Mouse (Mus musculus) T-helper 1 cell (primary cell): ENCODE data around the gene Epha4.

Source experiments
- in situ Hi-C: fragments of 300-600 bp; cut with MboI, MseI; formaldehyde crosslinking; loops from one replicate; pipeline ENCODE4 v1.15.1; 2025; ENCODE audit warnings: high pct_unique_total_duplicates

The Epha4 gene

DNA sequence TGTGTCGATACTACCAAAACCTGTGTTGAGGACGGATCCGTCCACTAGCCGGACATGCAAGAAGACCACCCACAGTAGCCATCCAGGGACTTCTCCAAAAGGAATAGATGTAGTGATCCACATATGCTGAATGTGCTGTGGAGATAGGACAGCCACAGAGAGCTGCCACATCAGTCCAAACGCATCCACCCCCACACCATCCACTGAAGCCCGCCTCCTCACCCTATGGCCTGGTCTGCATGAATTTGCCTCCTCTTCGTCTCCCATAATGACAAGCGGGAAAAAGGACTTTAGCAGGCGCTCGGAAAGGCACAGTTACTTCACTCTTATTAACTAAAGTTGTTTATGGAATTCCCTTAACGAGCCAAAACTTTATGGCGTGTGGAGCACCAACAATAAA is 68.5 kb downstream of the Epha4 start:
- in situ Hi-C loops: no loop called here

DNA sequence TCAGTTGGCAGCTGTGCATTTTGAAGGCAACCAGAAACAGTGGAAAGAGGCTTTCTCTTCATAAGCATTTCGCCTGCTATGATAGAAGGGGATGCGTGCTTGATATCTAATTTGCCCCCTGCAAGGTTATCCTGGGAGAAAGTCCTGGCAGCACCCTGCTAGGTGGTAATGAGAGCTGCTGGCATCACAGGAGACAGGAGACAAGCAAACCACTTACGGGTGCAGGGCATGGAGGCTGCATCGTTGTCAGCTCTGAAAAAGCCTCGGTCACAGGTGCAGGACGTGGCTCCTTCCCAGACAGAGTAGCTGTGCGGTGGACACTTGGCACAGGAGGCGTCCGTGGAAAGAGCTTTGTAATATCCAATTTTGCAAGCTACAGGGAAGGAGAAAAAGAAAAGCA is 70.2 kb downstream of the Epha4 start:
- in situ Hi-C loops: no loop called here

DNA sequence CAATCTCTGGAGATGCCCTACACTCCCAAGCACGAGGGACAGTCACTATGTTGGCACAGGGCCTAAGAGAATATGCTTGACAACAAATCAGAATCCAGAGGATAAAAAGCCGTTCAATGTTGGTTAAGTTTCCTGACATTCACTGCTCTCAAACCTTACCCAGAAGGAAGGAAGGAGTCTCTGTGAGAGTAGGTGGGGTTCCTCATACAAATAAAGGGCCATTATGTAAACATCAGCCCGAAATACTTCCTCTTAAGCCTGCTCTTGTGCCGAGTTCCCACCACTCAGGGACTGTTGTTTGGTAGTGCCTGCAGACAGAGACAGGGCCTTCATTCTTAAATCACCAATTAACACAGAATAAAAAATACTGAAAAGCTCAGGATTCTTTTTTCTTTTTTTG is 72.9 kb downstream of the Epha4 start:
- in situ Hi-C loops: no loop called here

DNA sequence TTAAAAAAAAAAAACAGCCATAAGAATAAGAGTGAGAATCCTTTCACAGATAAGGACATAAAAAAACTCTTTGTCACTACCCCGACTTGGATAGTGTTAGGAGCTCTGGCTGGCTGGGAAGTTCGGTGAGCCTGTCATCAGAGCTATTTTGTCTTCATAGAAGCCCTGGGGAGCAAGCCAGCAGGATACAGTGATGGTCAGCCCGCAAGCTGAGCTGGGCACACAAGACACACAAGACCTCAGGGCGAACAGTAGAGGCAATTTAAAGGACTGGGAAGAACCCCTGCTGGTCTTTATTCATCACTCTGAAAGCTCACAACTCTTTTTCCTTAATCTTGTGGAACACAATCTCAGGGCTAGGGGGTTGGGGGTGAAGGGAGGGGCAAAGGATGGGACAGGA is 73.5 kb downstream of the Epha4 start:
- in situ Hi-C loops: no loop called here

DNA sequence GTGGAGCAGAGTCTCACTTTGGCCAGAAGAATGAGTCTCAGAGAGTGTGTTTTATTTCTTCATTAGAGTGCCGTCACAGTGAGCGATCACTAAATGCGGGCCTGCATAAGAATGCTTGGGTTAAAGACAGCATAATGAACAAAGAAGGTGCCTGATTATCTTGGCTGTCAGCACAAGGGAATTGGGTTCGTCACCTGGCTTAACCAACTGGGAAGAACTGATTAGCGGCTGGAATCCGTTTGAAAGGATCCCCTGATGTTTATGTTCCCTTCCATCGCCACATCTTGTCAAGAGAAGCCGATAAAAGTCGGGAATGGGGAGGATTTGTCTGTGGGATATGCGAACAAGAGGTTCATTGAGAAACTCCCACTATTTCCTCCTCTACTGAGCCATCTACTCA is 74.4 kb downstream of the Epha4 start:
- in situ Hi-C loops: no loop called here

DNA sequence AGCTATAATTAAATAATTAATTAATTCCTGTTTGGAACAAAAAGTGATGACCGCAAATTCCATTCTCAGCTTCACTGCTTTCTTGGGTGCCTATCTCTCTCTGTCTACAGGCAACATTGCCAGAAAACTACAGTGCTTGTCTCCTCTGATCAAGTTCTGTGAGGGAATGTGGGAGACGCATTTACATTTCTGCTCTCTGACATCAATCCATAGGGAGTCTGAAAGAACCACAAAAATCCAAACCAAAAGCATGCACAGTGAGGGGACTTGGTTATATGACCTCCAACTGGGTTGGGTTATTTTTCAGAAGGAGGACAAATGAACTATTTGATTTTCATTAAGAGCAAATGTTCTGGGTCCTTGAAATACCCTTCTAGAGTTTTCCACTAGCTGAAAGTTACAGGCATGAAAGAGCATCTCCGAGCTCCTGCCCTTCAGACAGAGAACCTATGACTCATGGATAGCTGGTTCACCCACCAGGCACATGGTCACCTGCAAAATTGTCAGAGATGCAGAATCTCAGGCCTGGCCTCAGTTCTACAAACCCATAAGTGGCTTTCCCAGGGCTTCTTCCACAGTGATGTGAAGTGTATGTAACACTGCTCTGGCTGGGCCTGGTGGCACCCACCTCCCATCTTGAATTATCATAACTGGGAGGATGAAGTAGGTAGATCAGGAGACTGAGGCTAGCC is 75.4 kb downstream of the Epha4 start:
- in situ Hi-C loops: no loop called here

DNA sequence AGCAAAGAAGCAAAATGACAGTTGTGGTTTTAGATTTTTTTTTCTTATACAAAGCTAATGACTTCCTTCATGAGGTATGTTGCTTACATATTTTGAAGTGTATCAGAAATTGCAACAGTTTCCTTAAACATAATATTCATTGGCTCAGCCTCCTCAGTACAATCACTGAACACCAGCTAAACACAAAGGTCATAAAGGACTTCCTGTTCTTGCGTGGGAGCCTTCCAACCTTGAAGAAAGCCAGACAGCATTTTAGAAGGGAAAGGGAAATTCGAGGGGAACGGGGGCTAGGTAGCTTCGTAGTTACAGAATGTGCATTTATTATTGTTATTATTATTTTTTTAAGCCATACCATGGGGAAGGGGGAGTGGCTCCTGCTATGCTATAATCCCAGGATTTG is 76.2 kb downstream of the Epha4 start:
- in situ Hi-C loops: no loop called here

DNA sequence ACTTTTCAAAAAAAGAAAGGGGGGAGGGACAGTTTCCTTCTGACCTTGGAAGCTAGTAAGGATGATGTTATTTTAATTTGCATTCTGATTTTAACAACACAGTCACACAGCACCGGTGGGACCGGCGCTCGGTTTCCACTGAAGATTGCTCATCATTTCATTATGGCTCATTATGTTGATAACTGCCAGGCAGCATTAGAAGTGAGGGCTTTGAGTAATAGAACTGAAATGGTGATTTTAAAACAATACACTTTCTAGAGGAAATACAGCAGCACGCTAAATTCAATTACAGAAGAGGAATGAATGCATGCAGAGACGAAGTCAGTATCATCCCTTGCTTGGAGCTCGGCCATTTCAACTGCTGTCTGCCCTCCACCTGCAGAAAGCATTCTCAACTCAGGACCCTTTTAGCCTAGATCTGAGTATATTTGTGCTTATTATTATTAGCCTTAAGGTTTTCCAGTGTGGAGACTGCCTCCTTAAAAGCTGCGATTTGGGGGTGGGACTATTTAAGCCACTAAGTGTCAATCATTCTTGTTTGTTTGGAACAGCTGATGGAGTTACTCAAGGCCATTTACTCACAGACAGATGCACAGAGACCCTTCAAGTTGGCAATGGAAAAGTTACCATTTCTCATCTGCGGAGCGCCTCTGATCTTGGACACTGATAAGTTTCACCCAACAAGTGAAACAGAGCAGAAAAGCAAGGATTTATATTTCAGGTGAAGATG is 76.8 kb downstream of the Epha4 start:
- in situ Hi-C loops: no loop called here

DNA sequence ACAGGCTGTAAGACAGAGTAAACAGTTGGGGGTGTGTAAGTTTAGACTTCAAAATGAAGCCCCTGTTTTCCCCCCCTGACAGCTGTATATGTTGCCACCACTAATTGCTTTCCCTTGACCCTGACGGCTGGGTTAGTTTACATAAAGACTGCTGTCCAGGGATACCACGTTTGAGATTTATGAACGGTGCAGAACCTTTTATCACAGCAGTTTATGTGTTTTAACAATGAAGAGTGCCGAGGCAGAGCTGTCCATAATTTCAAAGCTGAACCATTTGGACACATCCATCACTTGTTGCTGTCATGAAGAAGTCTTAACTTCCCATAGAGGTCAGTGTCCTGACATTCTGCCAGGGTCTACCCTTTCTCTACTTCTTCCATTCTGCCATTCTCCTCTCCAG is 79.8 kb downstream of the Epha4 start:
- in situ Hi-C loops: no loop called here

DNA sequence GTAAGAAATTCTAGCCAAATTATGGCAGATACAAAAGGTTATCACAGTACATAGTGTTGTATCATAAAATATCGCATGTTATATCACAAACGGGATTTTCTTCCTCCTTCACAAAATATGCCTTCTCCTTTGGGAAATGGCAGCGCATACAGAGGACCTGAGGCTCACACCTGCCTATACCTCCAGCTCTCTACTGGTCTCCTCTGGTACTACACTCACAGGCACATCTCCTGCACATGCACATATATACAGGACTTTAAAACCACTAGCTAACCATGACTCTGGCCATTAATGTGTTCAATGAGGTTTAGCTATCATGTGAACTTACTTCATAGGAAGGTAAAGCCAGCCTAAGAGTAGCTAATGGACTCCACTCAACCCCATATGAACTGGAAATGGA is 81.7 kb downstream of the Epha4 start:
- in situ Hi-C loops: no loop called here

DNA sequence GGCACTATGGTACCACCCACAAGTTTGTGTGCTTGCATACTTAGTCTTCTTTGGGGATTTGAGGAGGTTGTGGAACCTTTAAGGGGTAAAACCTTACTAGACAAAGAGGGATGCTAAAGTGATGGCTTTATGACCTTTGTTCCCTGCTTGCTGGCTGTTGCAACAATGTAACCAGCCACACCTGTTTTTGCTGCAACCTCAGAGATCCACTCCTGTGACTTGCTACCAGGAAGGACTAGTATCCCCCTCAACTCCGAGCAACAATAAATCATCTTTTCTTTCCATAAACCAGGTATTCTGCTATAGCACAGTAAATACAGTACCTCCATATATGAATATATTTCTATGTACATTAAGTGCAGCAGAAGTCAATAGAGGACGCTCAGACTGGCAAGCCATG is 82.4 kb downstream of the Epha4 start:
- in situ Hi-C loops: no loop called here

DNA sequence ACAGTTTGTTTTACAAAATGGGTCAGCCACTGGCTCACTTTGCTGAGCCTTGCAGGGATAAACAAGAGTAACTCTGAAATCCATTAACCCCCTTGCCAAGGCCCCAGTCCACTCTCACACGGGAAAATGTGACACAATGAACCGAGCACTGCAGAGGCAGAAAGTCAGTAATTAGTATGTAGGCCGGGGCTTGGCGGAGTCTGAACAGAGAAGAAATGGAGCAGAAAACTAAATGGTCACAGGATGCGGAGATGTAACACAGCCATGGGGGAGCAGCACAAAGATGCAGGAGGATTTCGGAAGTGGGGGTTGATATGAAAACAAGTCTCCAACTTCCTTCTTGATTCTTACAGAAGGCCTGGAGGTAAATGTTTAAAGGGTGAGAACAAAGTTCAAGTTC is 85.7 kb downstream of the Epha4 start:
- in situ Hi-C loops: no loop called here

DNA sequence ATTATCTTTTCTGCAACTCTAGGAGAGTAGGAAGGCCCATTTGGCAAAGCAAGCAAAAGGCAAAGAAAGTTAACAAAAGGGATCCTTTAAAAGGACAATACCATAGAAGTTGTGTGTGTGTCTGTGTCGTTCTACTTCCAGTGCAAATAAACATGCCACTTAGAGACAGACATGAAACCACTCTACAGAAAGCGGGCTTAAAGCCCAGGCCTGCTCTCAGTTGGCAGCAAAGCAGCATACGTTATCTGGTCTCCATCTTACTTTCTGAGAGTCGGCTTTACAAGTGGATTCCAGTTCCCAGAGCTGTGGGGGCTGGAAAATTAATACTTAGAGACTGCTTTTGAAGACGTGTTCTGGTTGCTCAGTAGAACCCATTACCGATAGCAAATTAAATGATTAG is 87.9 kb downstream of the Epha4 start:
- in situ Hi-C loops: no loop called here

DNA sequence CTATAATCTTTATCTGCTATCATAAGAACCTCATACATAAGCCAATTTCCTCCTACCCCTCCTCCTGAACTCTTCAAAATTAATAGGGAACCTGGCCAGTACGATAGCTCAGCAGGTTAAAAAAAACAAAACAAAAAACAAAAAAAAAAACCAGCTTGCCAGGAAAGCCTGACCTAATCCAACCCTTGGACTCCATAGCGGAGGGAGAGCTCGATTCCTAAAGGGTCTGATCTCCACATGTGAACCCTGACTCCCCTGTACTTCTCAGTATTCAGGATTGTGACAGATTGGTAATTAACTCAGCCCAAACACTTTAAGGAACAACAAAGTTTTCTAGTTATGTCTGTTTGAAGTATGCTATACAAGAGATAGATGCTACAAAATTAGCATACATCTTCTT is 89.7 kb downstream of the Epha4 start:
- in situ Hi-C loops: no loop called here

DNA sequence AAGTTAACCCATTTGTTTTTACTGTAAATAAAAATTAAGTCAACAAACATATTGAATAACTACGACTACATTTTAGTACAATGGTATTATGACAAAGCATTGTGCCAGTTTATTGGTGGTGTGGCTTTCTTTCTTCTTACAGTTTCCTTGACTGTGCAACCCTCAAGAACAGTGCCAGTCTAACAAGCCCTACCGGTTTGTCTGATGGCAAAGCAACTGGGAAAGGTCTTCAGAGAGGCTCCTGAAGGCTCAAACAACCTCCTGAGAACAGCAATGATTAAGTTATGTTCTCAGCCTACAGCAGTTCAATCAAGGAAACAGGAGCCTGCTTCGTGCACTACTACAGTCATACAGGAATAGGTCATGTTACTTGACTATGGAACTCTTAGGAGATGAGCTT is 93.8 kb downstream of the Epha4 start:
- in situ Hi-C loops: no loop called here

DNA sequence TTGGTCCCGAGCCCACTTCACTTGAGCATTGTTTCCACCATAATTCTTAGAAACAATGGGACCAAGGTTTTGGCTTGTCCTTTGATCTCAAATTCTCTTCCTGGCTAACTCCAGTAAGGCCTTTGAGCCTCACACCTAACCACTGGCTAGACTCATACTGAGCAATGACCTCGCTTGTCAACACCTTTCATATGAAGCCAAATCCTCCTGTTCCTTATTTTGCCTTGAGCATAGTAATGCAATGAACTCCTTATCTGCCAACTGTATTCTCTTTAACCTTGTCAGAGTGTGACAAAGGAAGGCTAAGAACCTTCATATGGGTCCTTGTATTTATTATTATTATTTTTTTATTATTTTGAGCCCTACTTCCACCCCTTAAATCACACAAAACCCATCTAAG is 94.5 kb downstream of the Epha4 start:
- in situ Hi-C loops: no loop called here

DNA sequence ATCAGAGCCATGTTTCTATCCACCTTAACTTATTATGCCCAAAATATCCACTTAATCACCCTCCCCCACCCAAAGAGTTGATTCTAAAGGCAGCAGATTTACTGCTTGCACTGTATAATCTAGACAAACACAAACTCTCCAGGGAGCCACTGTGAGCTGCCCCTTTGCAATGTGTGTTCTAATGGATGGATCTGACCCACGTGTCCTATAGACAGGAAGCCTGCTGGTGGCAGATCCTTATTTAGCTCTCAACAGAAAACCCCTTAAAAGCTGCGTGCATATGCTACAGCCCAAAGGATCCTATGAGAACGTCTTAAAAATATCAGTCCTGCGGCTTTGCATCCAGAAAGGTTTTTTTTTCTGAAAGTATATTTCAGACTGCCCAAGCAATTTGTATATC is 98.0 kb downstream of the Epha4 start:
- in situ Hi-C loops: no loop called here

DNA sequence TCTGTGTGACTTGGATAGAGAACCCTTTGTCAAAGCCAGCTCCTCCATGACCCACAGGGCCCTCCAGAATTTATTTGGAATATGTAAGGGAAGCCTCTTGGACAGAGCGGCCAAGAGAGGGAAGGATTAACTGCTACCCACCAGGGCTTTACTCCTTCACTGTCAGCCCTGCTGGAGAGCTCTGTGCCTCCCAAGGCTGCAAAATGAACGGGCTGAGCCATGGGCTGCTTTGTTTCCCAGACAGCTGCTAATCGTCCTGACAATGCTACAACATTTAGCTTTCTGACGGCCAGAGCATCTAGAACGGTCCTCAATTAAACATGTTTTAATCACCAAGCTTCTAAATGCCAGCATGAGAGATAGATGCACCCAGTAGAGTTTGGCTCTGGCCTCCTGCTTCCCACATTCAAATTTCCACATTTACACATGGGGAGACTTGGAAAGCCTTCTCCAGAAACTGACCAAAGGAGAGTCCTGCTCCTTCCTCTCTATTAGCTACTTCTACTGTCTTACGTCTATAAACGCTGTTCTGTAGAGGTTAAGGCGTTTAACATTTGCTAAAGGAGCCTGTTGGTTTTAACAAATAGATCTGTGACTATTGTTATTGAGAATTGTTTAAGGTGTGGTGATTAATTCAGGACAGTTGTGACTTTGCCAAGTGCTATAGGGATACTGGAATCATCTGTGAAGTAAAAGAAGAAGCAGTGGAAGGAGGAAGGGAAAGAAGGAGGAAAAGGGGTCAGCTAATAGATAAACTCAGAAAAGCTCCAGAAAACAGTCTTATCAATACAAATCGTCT is 101.8 kb downstream of the Epha4 start:
- in situ Hi-C loops: no loop called here

DNA sequence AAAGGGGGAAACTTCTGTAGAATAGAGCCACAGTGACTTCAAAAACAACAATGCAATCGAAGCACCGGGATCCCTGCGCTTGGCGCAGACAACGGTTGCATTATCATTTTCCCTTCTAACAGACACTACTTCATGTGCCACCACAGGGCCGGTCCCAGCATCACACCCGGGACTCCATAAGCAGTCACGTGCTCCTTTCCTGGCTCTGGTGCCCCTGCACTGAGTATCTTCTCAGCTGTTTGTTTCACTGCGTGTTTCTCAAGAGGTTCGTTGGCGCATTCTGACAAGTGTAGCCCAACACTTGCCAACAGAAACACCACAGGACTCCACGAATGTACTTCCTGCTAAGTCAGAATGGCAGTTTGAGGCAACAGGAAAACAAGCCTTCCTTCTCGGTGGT is 102.6 kb downstream of the Epha4 start:
- in situ Hi-C loops: no loop called here

DNA sequence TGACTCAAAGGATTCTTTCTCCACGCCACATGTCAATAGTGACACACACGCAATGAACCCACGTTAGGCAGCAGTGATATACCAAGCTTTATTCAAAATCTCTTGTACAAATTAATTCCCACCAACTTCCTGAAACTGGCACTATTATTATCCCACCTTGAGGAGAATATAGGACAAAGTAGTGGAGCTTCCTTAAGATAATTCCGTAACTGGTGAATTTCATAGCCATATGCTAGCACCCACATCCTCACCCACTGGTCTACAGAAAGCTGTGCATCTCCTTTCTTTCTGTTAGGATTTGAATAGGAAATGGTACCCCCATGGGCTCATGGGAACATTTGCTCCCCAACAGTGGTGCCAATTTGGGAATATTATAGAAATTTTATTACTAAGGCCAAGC is 103.7 kb downstream of the Epha4 start:
- in situ Hi-C loops: no loop called here

DNA sequence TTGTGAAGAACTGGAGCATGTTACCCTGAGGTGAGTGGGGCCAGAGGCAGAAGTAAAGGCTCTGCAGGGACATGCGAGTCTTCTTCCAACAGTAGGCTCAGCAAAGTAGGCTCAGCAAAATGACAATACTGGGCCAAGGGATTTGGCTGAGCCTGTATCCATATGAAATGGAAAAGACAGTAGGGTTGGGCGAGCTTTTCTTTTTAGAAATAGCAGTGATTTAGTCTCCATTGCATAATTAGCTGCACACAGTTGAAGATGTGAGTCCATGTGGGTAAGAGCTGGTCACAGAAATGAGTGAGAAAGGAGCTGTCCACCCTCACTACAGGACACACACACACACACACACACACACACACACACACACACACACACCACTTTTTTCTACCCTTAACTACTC is 104.2 kb downstream of the Epha4 start:
- in situ Hi-C loops: no loop called here

DNA sequence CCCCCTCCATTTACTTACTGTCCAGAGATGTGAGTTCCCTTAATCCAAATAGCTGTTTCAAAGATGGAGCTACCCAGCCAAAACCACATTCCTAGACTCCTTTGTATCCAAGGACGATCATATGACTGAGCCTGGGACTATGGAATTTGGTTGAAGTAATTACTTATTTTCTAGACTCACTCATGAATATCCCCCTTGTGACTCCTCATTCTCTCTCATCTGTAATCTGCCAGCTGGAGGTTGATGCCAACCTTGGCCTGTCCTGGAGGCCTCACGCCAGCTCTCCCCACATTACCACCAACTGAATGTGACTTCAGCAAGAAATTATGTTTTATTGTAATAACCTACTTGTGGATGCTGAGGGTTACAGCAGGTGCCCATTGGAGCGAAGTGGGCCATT is 104.7 kb downstream of the Epha4 start:
- in situ Hi-C loops: no loop called here

DNA sequence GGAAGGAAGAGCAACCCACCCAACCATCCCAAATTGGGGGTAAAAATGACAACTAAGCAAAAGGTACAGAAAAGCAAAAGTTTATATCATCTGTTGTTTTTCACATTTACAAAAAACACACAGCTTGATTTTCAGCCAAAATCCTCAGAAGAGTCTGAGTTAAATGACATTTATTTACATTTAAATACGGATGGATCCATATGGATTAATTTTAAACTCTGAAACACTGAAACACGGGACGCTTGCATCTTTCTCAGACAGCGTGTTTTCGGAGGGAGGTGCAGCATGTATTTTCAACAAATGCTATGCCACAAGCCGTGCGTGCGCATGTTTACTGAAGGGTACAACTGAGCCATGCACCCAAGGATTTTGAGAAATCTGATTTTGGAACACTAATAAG is 105.4 kb downstream of the Epha4 start:
- in situ Hi-C loops: no loop called here
